Mouse (Mus musculus) myocyte (in vitro differentiated cells): Measurements from ENCODE around the gene Cgnl1. TPM values are rescaled to one million over a fixed set of nuclear protein-coding genes. Genes with fewer than 3 reads are reported as not detected.

Experiments
- H3K27me3 ChIP-seq: one replicate; pipeline ENCODE4 v1.6.1; 2011; ENCODE audit not compliant: control insufficient read depth, insufficient read depth, insufficient read length
- H3K36me3 ChIP-seq: one replicate; pipeline ENCODE4 v1.6.1; 2011; ENCODE audit not compliant: control insufficient read depth, insufficient read depth
- H3K4me2 ChIP-seq: one replicate; pipeline ENCODE4 v1.6.1; 2011; ENCODE audit warnings: low read depth, control low read depth
- H3K4me3 ChIP-seq: one replicate; pipeline ENCODE4 v1.5.1; 2011; ENCODE audit warnings: mild to moderate bottlenecking, control low read depth, moderate library complexity
- H3K79me2 ChIP-seq: one replicate; pipeline ENCODE4 v1.6.1; 2011; ENCODE audit not compliant: control insufficient read depth, insufficient read depth
- H3ac ChIP-seq: one replicate; pipeline ENCODE4 v1.6.1; 2011; ENCODE audit not compliant: control insufficient read depth, insufficient read length
- CEBPB ChIP-seq: IDR thresholded peaks from 2 replicates; pipeline ENCODE4 v1.6.1; 2011; ENCODE audit warnings: mild to moderate bottlenecking, moderate library complexity; ENCODE audit not compliant: poor library complexity, insufficient read depth, severe bottlenecking
- E2F4 ChIP-seq: IDR thresholded peaks from one replicate; pipeline ENCODE4 v1.6.1; 2011; ENCODE audit warnings: mild to moderate bottlenecking, control low read depth, moderate library complexity; ENCODE audit not compliant: insufficient read depth
- MAX ChIP-seq: IDR thresholded peaks from one replicate; pipeline ENCODE4 v1.6.1; 2011; ENCODE audit warnings: low read depth, mild to moderate bottlenecking, control low read depth
- MYOD1 ChIP-seq, 3 experiments: IDR thresholded peaks; one replicate each; pipeline ENCODE4 v1.6.1; 2011; ENCODE audit warnings: control low read depth in 2 of 3, low read depth in 2 of 3, mild to moderate bottlenecking in 2 of 3, moderate library complexity in 1 of 3; ENCODE audit not compliant: insufficient read length in 2 of 3, control insufficient read depth in 1 of 3
- MYOG ChIP-seq, 3 experiments: IDR thresholded peaks; one replicate each; pipeline ENCODE4 v1.6.1; 2011; ENCODE audit warnings: control low read depth in 2 of 3, low read depth in 2 of 3, mild to moderate bottlenecking in 2 of 3; ENCODE audit not compliant: insufficient read length in 2 of 3, control insufficient read depth in 1 of 3, insufficient read depth in 1 of 3
- POLR2A ChIP-seq: IDR thresholded peaks from one replicate; pipeline ENCODE4 v1.6.1; 2011; ENCODE audit warnings: low read depth, mild to moderate bottlenecking, control low read depth, moderate library complexity; ENCODE audit not compliant: insufficient read length
- POLR2AphosphoS2 ChIP-seq: IDR thresholded peaks from one replicate; pipeline ENCODE4 v1.6.1; 2011; ENCODE audit warnings: low read depth, control low read depth; ENCODE audit not compliant: insufficient read length
- REST ChIP-seq: IDR thresholded peaks from one replicate; pipeline ENCODE4 v1.6.1; 2011; ENCODE audit warnings: mild to moderate bottlenecking, control low read depth, moderate library complexity; ENCODE audit not compliant: insufficient read depth, insufficient read length
- SRF ChIP-seq: IDR thresholded peaks from one replicate; pipeline ENCODE4 v1.6.1; 2011; ENCODE audit warnings: low read depth; ENCODE audit not compliant: control insufficient read depth, insufficient read length
- TCF12 ChIP-seq: IDR thresholded peaks from one replicate; pipeline ENCODE4 v1.6.1; 2011; ENCODE audit warnings: mild to moderate bottlenecking, control low read depth; ENCODE audit not compliant: poor library complexity, insufficient read depth, severe bottlenecking
- TCF3 ChIP-seq: IDR thresholded peaks from one replicate; pipeline ENCODE4 v1.6.1; 2011; ENCODE audit warnings: low read depth, control low read depth; ENCODE audit not compliant: insufficient read length
- USF1 ChIP-seq: IDR thresholded peaks from one replicate; pipeline ENCODE4 v1.6.1; 2011; ENCODE audit warnings: low read depth, mild to moderate bottlenecking, control low read depth, moderate library complexity
- polyA plus RNA-seq: library from polyadenylated mRNA; unstranded; fragments of >200 nt; fragmentation: generic; extraction: Trizol; gene quantifications from one replicate; pipeline ENCODE4 v1.2.1, GENCODE M21; 2012; ENCODE audit warnings: missing spikeins

The Cgnl1 gene
- polyA plus RNA-seq, 1 experiment = 3.7 TPM

DNA sequence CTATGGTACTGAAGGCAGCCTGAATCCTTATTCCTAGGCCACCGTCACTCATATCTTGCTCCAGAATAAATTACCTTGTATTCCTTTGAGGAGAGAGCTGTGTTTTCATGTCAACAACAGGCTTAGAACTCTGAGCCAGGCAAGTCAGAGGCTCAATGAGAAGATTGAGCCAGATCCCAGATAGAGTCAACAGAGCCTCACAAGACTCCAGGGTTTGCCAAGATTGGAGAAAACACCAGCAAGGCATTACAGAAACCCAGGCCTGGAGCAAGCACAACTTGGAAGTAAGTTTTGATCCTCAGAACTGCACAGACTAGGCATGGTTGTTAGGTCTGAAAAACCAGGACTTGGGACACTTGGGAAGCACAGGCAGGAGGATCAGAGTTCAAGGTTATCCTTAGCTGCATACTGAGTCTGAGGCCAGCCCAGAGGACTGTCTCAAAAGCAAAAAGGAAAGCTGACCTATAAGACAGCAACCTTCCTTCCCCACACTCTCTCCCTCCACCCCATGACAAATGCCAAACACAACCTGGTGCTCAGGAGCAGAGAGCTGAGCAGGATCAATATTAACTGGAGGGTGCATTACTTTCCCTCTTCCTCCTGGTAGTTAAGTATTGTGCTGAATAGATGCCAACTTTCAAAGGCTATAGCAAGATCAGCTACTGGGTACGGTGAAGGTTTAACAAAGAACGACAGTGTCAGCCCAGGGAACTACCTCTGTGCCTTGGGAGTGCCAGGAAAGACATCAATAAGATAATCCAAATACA lies 34.0 kb downstream of the Cgnl1 start:
- H3K79me2 ChIP-seq = no peaks in the 10 kb centered on the region
- H3K27me3 ChIP-seq = no peaks in the 10 kb centered on the region
- no peaks in the 10 kb centered on the region for H3K36me3 ChIP-seq
- TF ChIP-seq TCF12 (no peak), SRF (no peak), MYOD1 (IDR thresholded peaks at IDR 0.05; ENCODE audit: control insufficient read depth in 1 of 3, insufficient read length in 2 of 3, low read depth in 2 of 3) (no peak), TCF3 (no peak), CEBPB (no peak), MYOG (IDR thresholded peaks at IDR 0.05; ENCODE audit: control insufficient read depth in 1 of 3, insufficient read depth in 1 of 3, insufficient read length in 2 of 3, low read depth in 2 of 3) (no peak), E2F4 (no peak), POLR2A (no peak), REST (no peak)
- H3K4me3 ChIP-seq = no peak overlapping the region
- H3ac ChIP-seq = no peak overlapping the region
- H3K4me2 ChIP-seq = no peak overlapping the region

DNA sequence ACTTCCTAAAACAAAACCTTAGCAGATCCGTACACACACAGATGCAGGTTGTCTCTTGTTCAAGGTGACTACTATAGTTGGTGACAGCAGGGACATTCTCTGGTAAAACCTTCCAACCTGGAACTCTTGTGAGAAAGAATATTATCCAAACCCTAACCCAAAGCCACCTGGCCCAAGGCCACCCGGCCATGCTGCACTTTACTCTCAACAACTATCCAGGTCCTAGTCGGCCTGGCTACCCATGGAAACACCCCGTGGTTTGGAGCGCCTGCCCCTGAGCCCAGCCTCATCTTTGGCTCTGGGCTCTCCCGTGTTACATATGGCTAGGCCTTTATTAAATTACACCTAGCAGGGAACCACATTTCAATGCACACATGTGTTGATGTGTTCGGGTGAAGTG lies 35.5 kb downstream of the Cgnl1 start:
- Histone ChIP-seq H3K4me2 (no peak overlapping the region), H3ac (no peak overlapping the region)
- TF ChIP-seq USF1 (no peak), TCF3 (no peak), E2F4 (no peak), CEBPB (no peak), MAX (no peak), POLR2AphosphoS2 (no peak), SRF (no peak), MYOD1 (IDR thresholded peaks at IDR 0.05; ENCODE audit: control insufficient read depth in 1 of 3, insufficient read length in 2 of 3, low read depth in 2 of 3) (no peak), POLR2A (no peak), MYOG (IDR thresholded peaks at IDR 0.05; ENCODE audit: control insufficient read depth in 1 of 3, insufficient read depth in 1 of 3, insufficient read length in 2 of 3, low read depth in 2 of 3) (no peak), REST (no peak), TCF12 (no peak)

DNA sequence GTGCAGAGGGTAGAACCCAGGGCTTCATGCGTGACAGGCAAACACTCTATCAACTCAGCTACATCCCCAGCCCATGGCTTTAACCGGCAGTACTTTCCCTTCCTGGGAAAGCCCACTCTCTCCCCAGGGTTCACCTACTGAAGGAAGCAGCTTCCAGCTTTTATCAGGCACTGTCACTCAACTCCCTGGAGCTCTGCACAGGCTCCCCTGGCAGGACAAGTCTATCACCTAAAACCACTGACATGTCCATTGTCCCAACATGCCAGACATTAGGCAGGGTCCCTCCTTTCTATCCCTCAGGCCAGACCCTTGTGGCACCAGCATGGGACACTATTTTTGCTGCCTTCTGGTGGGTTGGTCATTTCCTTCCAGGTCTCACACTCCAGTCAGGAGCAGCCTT lies 37.8 kb downstream of the Cgnl1 start:
- TF ChIP-seq TCF12 (no peak), MYOG (IDR thresholded peaks at IDR 0.05; ENCODE audit: control insufficient read depth in 1 of 3, insufficient read depth in 1 of 3, insufficient read length in 2 of 3, low read depth in 2 of 3) (no peak), E2F4 (no peak), POLR2AphosphoS2 (no peak), USF1 (no peak), REST (no peak), TCF3 (no peak), CEBPB (no peak), POLR2A (no peak), MAX (no peak), MYOD1 (IDR thresholded peaks at IDR 0.05; ENCODE audit: control insufficient read depth in 1 of 3, insufficient read length in 2 of 3, low read depth in 2 of 3) (no peak), SRF (no peak)
- no peaks in the 10 kb centered on the region for H3K36me3 ChIP-seq

More for the DNA sequence above, 35.5 kb downstream of the Cgnl1 start:
- Histone ChIP-seq H3K4me3 (no peak overlapping the region), H3K36me3 (no peaks in the 10 kb centered on the region), H3K79me2 (no peaks in the 10 kb centered on the region), H3K27me3 (no peaks in the 10 kb centered on the region)

DNA sequence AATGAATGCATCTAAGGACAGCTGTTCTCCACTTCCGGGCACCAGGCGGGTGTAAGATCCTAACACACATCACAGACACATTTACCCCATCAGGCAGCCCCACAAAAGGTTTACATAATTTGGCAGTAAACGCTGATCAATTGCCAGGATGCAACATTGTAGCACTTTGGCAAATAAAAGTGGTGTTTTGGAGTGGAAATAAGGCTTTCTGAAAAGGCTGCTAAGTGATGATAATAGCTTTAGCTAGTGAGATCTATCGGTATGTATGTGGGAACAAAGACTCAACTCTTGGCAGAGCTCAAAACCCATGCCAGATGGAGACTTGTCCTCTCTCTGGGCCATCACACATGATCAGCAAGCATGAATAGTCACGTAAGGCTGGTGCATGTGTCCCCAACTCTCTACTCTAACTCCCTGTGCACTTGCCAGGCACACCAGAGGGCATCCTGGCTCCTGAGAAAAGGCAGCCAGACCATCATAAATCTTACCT lies 42.5 kb downstream of the Cgnl1 start:
- no peak overlapping the region for H3ac ChIP-seq
- no peak for TF ChIP-seq USF1
- TF ChIP-seq TCF12 = no peak
- H3K4me2 ChIP-seq = no peak overlapping the region
- H3K4me3 ChIP-seq = no peak overlapping the region
- no peaks in the 10 kb centered on the region for H3K36me3 ChIP-seq
- H3K79me2 ChIP-seq = no peaks in the 10 kb centered on the region
- H3K27me3 ChIP-seq = peaks cover 9% of the 10 kb centered on the region

More for the DNA sequence above, 37.8 kb downstream of the Cgnl1 start:
- H3ac ChIP-seq = no peak overlapping the region
- H3K4me2 ChIP-seq = no peak overlapping the region
- no peaks in the 10 kb centered on the region for H3K79me2 ChIP-seq
- no peak overlapping the region for H3K4me3 ChIP-seq
- H3K27me3 ChIP-seq = peaks cover 4% of the 10 kb centered on the region

DNA sequence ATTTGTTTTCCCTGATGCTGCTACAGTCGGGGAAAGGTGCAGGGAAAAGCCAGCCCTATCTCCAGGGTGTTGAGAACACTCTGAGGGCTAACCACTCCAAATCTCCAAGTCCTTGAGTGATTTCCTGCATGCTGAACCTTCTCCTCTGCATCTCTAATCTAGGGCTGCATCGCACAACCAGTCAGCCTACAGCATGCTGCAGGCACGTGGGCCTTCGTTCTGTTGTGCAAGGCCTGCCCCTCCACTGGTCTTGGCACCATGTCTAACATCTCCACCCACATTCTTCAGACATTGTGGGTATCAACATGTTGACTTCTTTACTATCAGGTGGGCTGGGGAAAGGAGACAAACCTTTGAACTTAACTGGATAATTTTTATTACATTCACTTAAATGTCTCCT lies 44.2 kb downstream of the Cgnl1 start:
- Histone ChIP-seq H3ac (no peak overlapping the region), H3K36me3 (no peaks in the 10 kb centered on the region), H3K79me2 (no peaks in the 10 kb centered on the region)

More for the DNA sequence above, 44.2 kb downstream of the Cgnl1 start:
- TF ChIP-seq TCF3 (no peak), E2F4 (no peak), REST (no peak), MYOD1 (IDR thresholded peaks at IDR 0.05; ENCODE audit: control insufficient read depth in 1 of 3, insufficient read length in 2 of 3, low read depth in 2 of 3) (no peak), MAX (no peak), MYOG (IDR thresholded peaks at IDR 0.05; ENCODE audit: control insufficient read depth in 1 of 3, insufficient read depth in 1 of 3, insufficient read length in 2 of 3, low read depth in 2 of 3) (no peak), SRF (no peak), USF1 (no peak), TCF12 (no peak), POLR2A (no peak), POLR2AphosphoS2 (no peak), CEBPB (no peak)
- Histone ChIP-seq H3K4me3 (no peak overlapping the region), H3K4me2 (no peak overlapping the region), H3K27me3 (peaks cover 9% of the 10 kb centered on the region)
